Mouse (Mus musculus) C2C12 (cell line): ENCODE results near the gene Mphosph8. TPM values are rescaled to one million over a fixed set of nuclear protein-coding genes. Genes with fewer than 3 reads are reported as not detected.

Experiments
- H3K27me3 ChIP-seq: one replicate; pipeline ENCODE4 v1.6.1; 2011; ENCODE audit not compliant: control insufficient read depth, insufficient read depth, insufficient read length
- H3K36me3 ChIP-seq: one replicate; pipeline ENCODE4 v1.6.1; 2011; ENCODE audit not compliant: control insufficient read depth, insufficient read depth
- H3K4me3 ChIP-seq: one replicate; pipeline ENCODE4 v1.5.1; 2011; ENCODE audit warnings: mild to moderate bottlenecking, control low read depth; ENCODE audit not compliant: poor library complexity, insufficient read depth, severe bottlenecking
- H3K79me2 ChIP-seq: one replicate; pipeline ENCODE4 v1.6.1; 2011; ENCODE audit not compliant: control insufficient read depth, insufficient read depth
- H3K79me3 ChIP-seq: one replicate; pipeline ENCODE4 v1.6.1; 2011; ENCODE audit warnings: low read depth, control low read depth
- H3ac ChIP-seq: one replicate; pipeline ENCODE3; 2011; ENCODE audit warnings: low read depth; ENCODE audit not compliant: control insufficient read depth, insufficient read length
- CEBPB ChIP-seq: IDR thresholded peaks from one replicate; pipeline ENCODE4 v1.6.1; 2011; ENCODE audit warnings: low read depth, mild to moderate bottlenecking, control low read depth, moderate library complexity
- FOSL1 ChIP-seq: IDR thresholded peaks from one replicate; pipeline ENCODE4 v1.8.0; 2011; ENCODE audit warnings: mild to moderate bottlenecking, low read length; ENCODE audit not compliant: poor library complexity, insufficient read depth, severe bottlenecking
- polyA plus RNA-seq: library from polyadenylated mRNA; unstranded; fragments of >200 nt; fragmentation: generic; extraction: Trizol; gene quantifications from one replicate; pipeline ENCODE4 v1.2.1, GENCODE M21; 2012; ENCODE audit warnings: missing spikeins

Mphosph8 gene
- polyA plus RNA-seq, 1 experiment = 7.8 TPM

DNA sequence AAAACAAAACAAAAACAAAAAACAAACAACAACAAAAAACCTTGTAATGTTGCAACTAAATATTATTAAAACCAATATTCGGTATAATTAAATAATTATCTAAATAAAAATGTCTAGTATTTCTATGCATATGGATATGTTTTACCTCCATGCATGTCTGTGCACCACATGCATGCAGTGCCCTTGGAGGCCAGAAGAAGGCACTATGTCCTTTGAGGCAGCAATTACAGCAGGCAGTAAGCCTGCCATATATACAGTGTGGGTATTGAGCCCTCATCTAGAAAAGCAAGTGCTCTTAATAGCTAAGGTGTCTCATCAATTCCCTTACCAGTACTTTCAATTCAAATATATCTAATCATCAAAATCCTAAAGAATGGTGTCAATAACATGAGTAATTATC lies 72.1 kb downstream of the Mphosph8 start:
- Histone ChIP-seq H3K4me3 (no peak overlapping the region), H3K79me2 (peaks cover 77% of the 10 kb centered on the region), H3K27me3 (no peaks in the 10 kb centered on the region), H3ac (no peak overlapping the region), H3K36me3 (peaks cover 40% of the 10 kb centered on the region), H3K79me3 (peaks cover 17% of the 10 kb centered on the region)
- TF ChIP-seq CEBPB (no peak), FOSL1 (no peak)

Other genes with a start within 250 kb of the Mphosph8 start
- 2.5 TPM for gene Cenpj, start 92.8 kb upstream of the Mphosph8 start, polyA plus RNA-seq
- 4.6 TPM for gene Parp4, start 92.6 kb upstream of the Mphosph8 start, polyA plus RNA-seq
- gene Pspc1, start 110.1 kb downstream of the Mphosph8 start, polyA plus RNA-seq = 10.3 TPM
- 2.3 TPM for gene Zmym5, start 143.5 kb downstream of the Mphosph8 start, polyA plus RNA-seq
- gene Zmym2, start 218.4 kb downstream of the Mphosph8 start, polyA plus RNA-seq = 6.4 TPM